Mouse (Mus musculus) intestine, embryonic 14.5 days (tissue): ENCODE results near the gene 1700037H04Rik. TPM values are rescaled to one million over a fixed set of nuclear protein-coding genes. Genes with fewer than 3 reads are reported as not detected.

Experiments
- ATAC-seq: fragments of 200-750 bp; cut with Nextera tagmentation; replicated peaks from 2 replicates; pipeline ENCODE4 v1.8.0; 2017; ENCODE audit warnings: low read depth, moderate number of reproducible peaks, moderate TSS enrichment, moderate library complexity; ENCODE audit not compliant: low FRiP score, low TSS enrichment
- DNase-seq: peaks from one replicate; pipeline ENCODE4 v3.0.0-alpha.2; 2018; ENCODE audit warnings: low spot score
- H3K27ac ChIP-seq: fragments of 300-500 bp; sonication (generic); 2 replicates; pipeline ENCODE4 v1.5.1; 2014; ENCODE audit warnings: low read depth, mild to moderate bottlenecking, control low read depth
- H3K27me3 ChIP-seq: fragments of 300-500 bp; sonication (generic); replicated peaks from 2 replicates; pipeline ENCODE4 v1.6.1; 2014; ENCODE audit warnings: low read length, control low read depth; ENCODE audit not compliant: control insufficient read depth, insufficient read depth
- H3K36me3 ChIP-seq: fragments of 300-500 bp; sonication (generic); 2 replicates; pipeline ENCODE4 v1.6.1; 2014; ENCODE audit warnings: low read length, control low read depth; ENCODE audit not compliant: control insufficient read depth, insufficient read depth
- H3K4me1 ChIP-seq: fragments of 300-500 bp; sonication (generic); replicated peaks from 2 replicates; pipeline ENCODE4 v1.6.1; 2014; ENCODE audit warnings: low read length, control low read depth, mixed read lengths; ENCODE audit not compliant: control insufficient read depth, insufficient read depth
- H3K4me2 ChIP-seq: fragments of 300-500 bp; sonication (generic); 2 replicates; pipeline ENCODE4 v1.6.1; 2014; ENCODE audit warnings: low read length
- H3K4me3 ChIP-seq: fragments of 300-500 bp; sonication (generic); 2 replicates; pipeline ENCODE4 v1.5.1; 2014; ENCODE audit warnings: low read depth, low read length, control low read depth, mixed read lengths
- H3K9ac ChIP-seq: fragments of 300-500 bp; sonication (generic); 2 replicates; pipeline ENCODE4 v1.6.1; 2014; ENCODE audit warnings: mild to moderate bottlenecking, low read length
- H3K9me3 ChIP-seq: fragments of 300-500 bp; sonication (generic); 2 replicates; pipeline ENCODE4 v1.6.1; 2016; ENCODE audit warnings: low read length, control low read depth; ENCODE audit not compliant: control insufficient read depth
- WGBS: fragments of 180-500 bp; shearing (Covaris S2); extraction: QIAGEN DNeasy Blood & Tissue Kit; methylation state at CpG from one replicate; pipeline ENCODE4 v1.1.7; 2014; 5-methylcytosine and 5-hydroxymethylcytosine counted together
- polyA plus RNA-seq: library from polyadenylated mRNA; unstranded; fragments of >200 nt; fragmentation: Nextera tagmentation; extraction: Ambion mirVana; gene quantifications from 2 replicates; pipeline ENCODE4 v1.2.1, GENCODE M21; 2014

Gene 1700037H04Rik
- polyA plus RNA-seq, 1 experiment from 2014 or later: 93.1 TPM

DNA sequence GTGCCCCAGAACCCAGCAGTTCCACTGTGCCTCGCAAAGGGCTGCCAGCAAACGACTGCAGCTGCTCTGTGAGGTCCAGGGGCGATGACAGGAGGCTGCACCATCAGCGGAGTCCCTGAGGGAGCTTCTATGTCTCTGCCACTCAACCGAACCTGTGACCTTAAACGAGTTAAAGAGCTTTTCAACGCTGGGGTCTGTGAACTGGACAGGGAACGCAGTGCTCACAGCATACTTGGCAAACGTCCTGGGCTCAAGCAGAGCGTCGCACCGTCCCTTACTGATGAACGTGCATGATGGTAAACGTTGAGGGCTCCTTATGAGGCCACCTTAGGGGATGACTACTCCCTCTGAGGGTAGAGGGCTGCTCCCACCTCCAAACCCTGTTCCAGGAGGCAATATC, 26.5 kb upstream of the 1700037H04Rik start:
- no peak; the same call in 1 of the 2 replicates for ATAC-seq
- peak overlapping the region; percentile 66 for H3K4me3 ChIP-seq
- 3% methylated on average over 14 of the region's 14 CpGs for WGBS

GRCm38 (mm10) chr2:131179990-131180587, 20.2 kb upstream of the 1700037H04Rik start, which contains the start of gene Cenpb:
Gene Cenpb, minus strand, starts transcription at chr2:131180067.
- Histone ChIP-seq H3K4me3 (peak within 1 kb of the TSS; percentile 84), H3K27ac (peak within 1 kb of the TSS; percentile 79), H3K4me2 (peak within 1 kb of the TSS; percentile 95), H3K36me3 (peaks cover 10% of the 10 kb centered on the region), H3K4me1 (peaks cover 23% of the 10 kb centered on the region), H3K27me3 (no peaks in the 10 kb centered on the region), H3K9me3 (no peaks in the 10 kb centered on the region), H3K9ac (peak within 1 kb of the TSS; percentile 89)
- ATAC-seq (peak; percentile 67), DNase-seq (peak; percentile 87)
- WGBS: 3% methylated on average over 44 of the region's 57 CpGs

More for the DNA sequence above, 26.5 kb upstream of the 1700037H04Rik start:
- Histone ChIP-seq H3K27ac (peak overlapping the region; percentile 58; the same call in 1 of the 2 replicates), H3K36me3 (no peaks in the 10 kb centered on the region), H3K4me2 (peak overlapping the region; percentile 69), H3K9me3 (no peaks in the 10 kb centered on the region), H3K9ac (peak overlapping the region; percentile 69), H3K27me3 (no peaks in the 10 kb centered on the region), H3K4me1 (peaks cover 29% of the 10 kb centered on the region)
- no peak for DNase-seq

- Histone ChIP-seq H3K4me1 (peaks cover 30% of the 10 kb centered on the region), H3K4me3 (peak overlapping the region; percentile 84), H3K27me3 (no peaks in the 10 kb centered on the region), H3K9ac (peak overlapping the region; percentile 89), H3K4me2 (peak overlapping the region; percentile 95), H3K27ac (peak overlapping the region; percentile 79), H3K9me3 (no peaks in the 10 kb centered on the region), H3K36me3 (peaks cover 10% of the 10 kb centered on the region)
- under 1% methylated on average over 65 of the region's 67 CpGs for WGBS
- ATAC-seq: peak; percentile 10; the same call in 1 of the 2 replicates
- DNase-seq: peak; percentile 86
Observed at GRCm38 (mm10) chr2:131179246-131179886, 19.5 kb upstream of the 1700037H04Rik start.

DNA sequence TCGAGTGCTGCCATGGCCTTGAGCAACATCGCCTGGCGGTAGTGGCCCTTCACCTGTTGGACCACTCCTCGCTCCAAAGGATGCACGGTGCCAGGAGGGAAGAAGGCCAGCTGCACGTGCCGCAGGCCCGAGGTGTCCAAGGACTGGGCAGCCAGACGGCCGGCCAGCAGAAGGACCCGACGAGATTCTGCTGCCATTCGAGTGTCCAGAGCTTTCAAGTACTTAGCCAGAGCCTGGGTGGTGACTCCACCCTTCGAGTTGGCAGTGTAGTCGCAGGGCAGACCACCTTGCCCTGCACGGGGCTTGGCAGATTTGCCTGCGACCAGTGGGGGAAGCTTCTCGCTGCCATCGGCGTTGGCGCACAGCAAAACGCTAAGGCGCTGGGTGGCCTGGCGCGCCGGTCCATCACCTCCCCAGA, 19.0 kb upstream of the 1700037H04Rik start:
- H3K9me3 ChIP-seq: no peaks in the 10 kb centered on the region
- H3K4me2 ChIP-seq: peak overlapping the region; percentile 95
- peak overlapping the region; percentile 89 for H3K9ac ChIP-seq
- peak; percentile 68 for DNase-seq
- peaks cover 10% of the 10 kb centered on the region for H3K36me3 ChIP-seq
- no peaks in the 10 kb centered on the region for H3K27me3 ChIP-seq
- H3K4me1 ChIP-seq: peaks cover 33% of the 10 kb centered on the region
- H3K4me3 ChIP-seq: peak overlapping the region; percentile 84
- 33% methylated on average over 26 of the region's 26 CpGs for WGBS
- ATAC-seq: no peak
- peak overlapping the region; percentile 79 for H3K27ac ChIP-seq

GRCm38 (mm10) chr2:131177932-131178331, 18.1 kb upstream of the 1700037H04Rik start:
- no peak for DNase-seq
- Histone ChIP-seq H3K9ac (no peak overlapping the region; the same call in 1 of the 2 replicates), H3K9me3 (no peaks in the 10 kb centered on the region), H3K4me1 (peaks cover 33% of the 10 kb centered on the region), H3K4me3 (peak overlapping the region; percentile 84), H3K4me2 (peak overlapping the region; percentile 95), H3K27me3 (peaks cover 4% of the 10 kb centered on the region), H3K27ac (peak overlapping the region; percentile 44; the same call in 1 of the 2 replicates), H3K36me3 (peaks cover 10% of the 10 kb centered on the region)
- no peak for ATAC-seq
- 79% methylated on average over 9 of the region's 9 CpGs for WGBS

GRCm38 (mm10) chr2:131176491-131176890, 16.6 kb upstream of the 1700037H04Rik start:
- no peak overlapping the region for H3K4me3 ChIP-seq
- peak overlapping the region; percentile 44; the same call in 1 of the 2 replicates for H3K27ac ChIP-seq
- no peaks in the 10 kb centered on the region for H3K9me3 ChIP-seq
- H3K27me3 ChIP-seq: peaks cover 19% of the 10 kb centered on the region
- peaks cover 10% of the 10 kb centered on the region for H3K36me3 ChIP-seq
- DNase-seq (no peak), ATAC-seq (peak; percentile 61)
- whole genome bisulfite sequencing: 58% methylated on average over 5 of the region's 5 CpGs
- H3K9ac ChIP-seq: no peak overlapping the region
- H3K4me2 ChIP-seq: peak overlapping the region; percentile 95
- H3K4me1 ChIP-seq: peaks cover 33% of the 10 kb centered on the region

- WGBS: 77% methylated on average over 1 of the region's 1 CpGs
Observed at GRCm38 (mm10) chr2:131175945-131176309, 16.0 kb upstream of the 1700037H04Rik start.

GRCm38 (mm10) chr2:131175286-131175944, 15.5 kb upstream of the 1700037H04Rik start:
- peak overlapping the region; percentile 22; the same call in 1 of the 2 replicates for H3K4me2 ChIP-seq
- no peaks in the 10 kb centered on the region for H3K9me3 ChIP-seq
- peaks cover 29% of the 10 kb centered on the region for H3K27me3 ChIP-seq
- ATAC-seq (no peak), DNase-seq (no peak)
- peak overlapping the region; percentile 2; the same call in 1 of the 2 replicates for H3K27ac ChIP-seq
- peaks cover 10% of the 10 kb centered on the region for H3K36me3 ChIP-seq
- WGBS: 67% methylated on average over 3 of the region's 3 CpGs
- no peak overlapping the region for H3K4me3 ChIP-seq
- H3K4me1 ChIP-seq: peaks cover 33% of the 10 kb centered on the region
- H3K9ac ChIP-seq: no peak overlapping the region

More at GRCm38 (mm10) chr2:131175945-131176309, 16.0 kb upstream of the 1700037H04Rik start:
- no peaks in the 10 kb centered on the region for H3K9me3 ChIP-seq
- H3K9ac ChIP-seq: no peak overlapping the region
- ATAC-seq (no peak), DNase-seq (no peak)
- H3K4me1 ChIP-seq: peaks cover 33% of the 10 kb centered on the region
- no peak overlapping the region for H3K4me3 ChIP-seq
- peaks cover 24% of the 10 kb centered on the region for H3K27me3 ChIP-seq
- H3K4me2 ChIP-seq: peak overlapping the region; percentile 22; the same call in 1 of the 2 replicates
- peak overlapping the region; percentile 2; the same call in 1 of the 2 replicates for H3K27ac ChIP-seq
- peaks cover 10% of the 10 kb centered on the region for H3K36me3 ChIP-seq
